Mouse (Mus musculus) frontal cortex, adult (tissue): ENCODE data around the gene Mad1l1.

Experiments used
- ATAC-seq: cut with Nextera tagmentation; 2 replicates; pipeline ENCODE4 v1.9.2; 2017; ENCODE audit warnings: mild to moderate bottlenecking, moderate library complexity, mixed read lengths; ENCODE audit not compliant: low TSS enrichment

Mad1l1 gene

GRCm38 (mm10) chr5:140261313-140261712 is 60.0 kb downstream of the Mad1l1 start:
- ATAC-seq: no peak

- ATAC-seq: no peak
Measured at GRCm38 (mm10) chr5:140258633-140259032, 62.7 kb downstream of the Mad1l1 start.

- ATAC-seq: no peak
Measured at GRCm38 (mm10) chr5:140258035-140258434, 63.3 kb downstream of the Mad1l1 start.

- ATAC-seq: no peak
Measured at GRCm38 (mm10) chr5:140257439-140257838, 63.9 kb downstream of the Mad1l1 start.

GRCm38 (mm10) chr5:140256685-140257084 is 64.7 kb downstream of the Mad1l1 start:
- ATAC-seq: no peak

- ATAC-seq: no peak
Measured at GRCm38 (mm10) chr5:140255265-140255664, 66.1 kb downstream of the Mad1l1 start.

GRCm38 (mm10) chr5:140254656-140255055 is 66.7 kb downstream of the Mad1l1 start:
- ATAC-seq: no peak

GRCm38 (mm10) chr5:140251989-140252388 is 69.4 kb downstream of the Mad1l1 start:
- peak; percentile 43 for ATAC-seq

GRCm38 (mm10) chr5:140250370-140250769 is 71.0 kb downstream of the Mad1l1 start:
- peak; percentile 72 for ATAC-seq

- peak; percentile 62 for ATAC-seq
Measured at GRCm38 (mm10) chr5:140249359-140250062, 71.8 kb downstream of the Mad1l1 start.

- ATAC-seq: no peak
Measured at GRCm38 (mm10) chr5:140248101-140248500, 73.3 kb downstream of the Mad1l1 start.

GRCm38 (mm10) chr5:140240235-140240634 is 81.1 kb downstream of the Mad1l1 start:
- ATAC-seq: no peak

GRCm38 (mm10) chr5:140238880-140239279 is 82.5 kb downstream of the Mad1l1 start:
- ATAC-seq: no peak

- no peak for ATAC-seq
Measured at GRCm38 (mm10) chr5:140230818-140231217, 90.5 kb downstream of the Mad1l1 start.

GRCm38 (mm10) chr5:140228306-140228705 is 93.0 kb downstream of the Mad1l1 start:
- no peak for ATAC-seq

- no peak for ATAC-seq
Measured at GRCm38 (mm10) chr5:140226871-140227270, 94.5 kb downstream of the Mad1l1 start.

- ATAC-seq: no peak
Measured at GRCm38 (mm10) chr5:140225881-140226280, 95.5 kb downstream of the Mad1l1 start.

- ATAC-seq: no peak
Measured at GRCm38 (mm10) chr5:140225103-140225502, 96.2 kb downstream of the Mad1l1 start.

GRCm38 (mm10) chr5:140223070-140224053 is 98.0 kb downstream of the Mad1l1 start:
- no peak for ATAC-seq

GRCm38 (mm10) chr5:140221016-140221650 is 100.2 kb downstream of the Mad1l1 start:
- no peak for ATAC-seq

- ATAC-seq: no peak
Measured at GRCm38 (mm10) chr5:140219252-140219651, 102.1 kb downstream of the Mad1l1 start.

- no peak for ATAC-seq
Measured at GRCm38 (mm10) chr5:140217900-140218299, 103.5 kb downstream of the Mad1l1 start.
